Mouse (Mus musculus) left cerebral cortex, adult 9 months (tissue): Measurements from ENCODE around the gene Mybpc3.

Experiments
- DNase-seq, 2 experiments: peaks; one replicate each; pipeline ENCODE4 v3.0.0; 2022; ENCODE audit warnings: low spot score in 2 of 2

Mybpc3 gene

DNA sequence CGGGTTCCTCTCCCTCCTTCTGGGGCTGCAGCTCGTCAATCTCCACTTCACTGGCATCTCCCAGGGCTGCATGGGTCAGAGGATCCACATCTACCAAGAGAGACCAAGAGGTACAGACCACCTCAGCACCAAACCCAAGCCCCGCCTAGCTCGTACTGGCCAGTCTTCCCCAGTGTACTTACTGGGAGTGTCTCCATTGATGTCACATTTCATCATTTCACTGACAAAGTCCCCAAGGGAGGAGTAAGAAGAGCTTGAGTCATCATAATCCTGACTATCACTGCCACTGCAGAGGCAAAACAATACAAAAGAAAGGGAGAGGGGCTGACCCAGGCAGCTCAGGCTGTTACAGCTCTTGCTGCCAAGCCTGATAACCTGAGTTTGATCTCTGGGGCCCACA lies 49.7 kb downstream of the Mybpc3 start:
- no peak for DNase-seq

DNA sequence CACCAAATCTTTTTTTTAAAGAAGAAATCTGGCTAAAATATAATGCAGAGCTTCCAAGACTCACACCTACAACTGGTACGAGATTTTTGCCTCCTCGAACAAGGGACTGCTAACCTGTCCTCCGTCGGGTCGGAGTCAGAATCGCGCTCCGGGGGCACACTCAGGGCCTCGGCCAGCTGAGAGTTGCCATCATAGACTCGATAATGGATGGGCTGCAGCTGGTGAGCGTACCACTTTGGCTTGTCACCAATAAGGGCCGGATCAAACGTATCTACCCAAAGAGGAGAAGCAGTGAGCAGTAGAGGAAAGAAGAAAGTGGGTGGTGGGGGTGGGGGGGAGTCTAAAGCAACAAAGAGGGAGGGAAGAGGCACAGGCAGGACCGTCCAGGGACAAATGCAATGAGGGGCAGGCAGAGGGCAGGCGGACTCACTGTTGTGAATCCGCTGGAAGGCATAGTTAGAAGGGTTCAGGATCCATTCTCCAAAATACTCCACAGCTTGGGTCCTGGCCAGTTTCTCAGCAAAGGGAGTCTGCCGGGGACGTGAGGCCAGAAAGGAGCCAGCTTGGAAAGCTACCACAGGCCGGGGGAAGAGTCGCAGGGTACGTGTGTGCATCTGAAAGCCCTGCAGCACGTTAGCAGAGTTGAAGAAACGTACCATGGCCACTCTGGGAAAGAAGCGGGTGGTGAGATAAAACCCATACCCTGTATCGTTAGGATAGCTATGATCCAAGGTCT lies 51.8 kb downstream of the Mybpc3 start:
- no peak for DNase-seq

- no peak for DNase-seq
Measured at GRCm38 (mm10) chr2:91175490-91175889, 57.5 kb downstream of the Mybpc3 start.

GRCm38 (mm10) chr2:91176234-91176633 lies 58.3 kb downstream of the Mybpc3 start:
- no peak for DNase-seq

DNA sequence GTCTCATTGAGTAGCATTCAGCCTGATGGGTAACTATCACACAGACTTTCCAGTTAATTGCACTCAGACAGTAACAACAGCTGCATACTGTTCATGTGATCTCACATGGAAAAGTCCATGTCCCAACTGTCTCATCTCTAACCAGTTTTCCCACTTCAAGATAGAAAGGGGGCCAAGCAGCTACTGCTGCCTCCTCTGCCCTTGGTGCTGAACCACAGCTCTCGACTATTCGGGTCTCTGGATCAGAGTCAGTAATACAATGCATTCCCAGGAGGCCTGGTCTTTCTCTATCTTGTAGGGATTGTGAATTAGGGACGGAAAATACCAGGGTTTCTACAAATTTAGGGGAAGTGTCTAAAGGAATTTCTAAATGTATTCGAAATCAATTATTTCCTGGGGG lies 61.9 kb downstream of the Mybpc3 start:
- no peak for DNase-seq

DNA sequence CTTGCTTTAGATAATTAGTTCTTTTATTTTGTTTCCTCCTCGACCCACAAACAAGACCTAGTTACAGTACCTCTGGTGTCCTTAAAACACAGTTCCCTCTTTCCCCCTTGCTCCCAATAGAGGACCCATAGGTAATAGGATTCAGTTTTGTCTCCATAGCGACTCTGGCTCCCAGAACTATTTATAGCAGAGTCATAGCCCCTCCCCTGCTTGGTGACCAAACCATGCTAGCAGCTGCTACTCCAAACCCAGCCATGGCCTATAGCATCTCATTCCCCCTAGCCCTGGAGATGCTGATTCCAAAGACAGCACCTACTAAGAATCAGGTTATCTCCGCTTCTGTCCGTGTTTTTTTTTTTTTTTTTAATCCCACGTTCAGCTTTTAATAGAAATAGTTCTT lies 62.8 kb downstream of the Mybpc3 start:
- no peak for DNase-seq

DNA sequence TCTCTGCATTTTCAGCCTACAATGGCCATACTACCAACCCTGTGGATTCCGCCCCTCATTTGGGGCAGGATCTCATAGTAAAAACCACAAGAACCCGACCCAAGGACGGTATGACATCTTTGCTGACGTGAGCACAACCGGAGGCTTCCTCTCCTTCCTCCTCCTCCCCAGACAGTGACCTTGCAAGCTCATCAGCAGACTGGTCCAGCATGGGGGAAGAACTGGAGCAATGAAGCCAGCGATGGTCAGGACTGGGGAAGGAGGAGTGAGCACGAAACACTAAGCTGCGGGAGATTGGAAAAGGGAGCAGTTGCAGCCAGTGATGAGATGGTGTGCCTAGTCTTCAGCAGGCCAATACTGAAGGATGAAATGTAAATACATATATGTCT lies 64.1 kb downstream of the Mybpc3 start:
- peak in 1 of 2 experiments; percentile 52 for DNase-seq

GRCm38 (mm10) chr2:91182405-91183147 lies 64.6 kb downstream of the Mybpc3 start:
- DNase-seq: peak in 1 of 2 experiments; percentile 85

DNA sequence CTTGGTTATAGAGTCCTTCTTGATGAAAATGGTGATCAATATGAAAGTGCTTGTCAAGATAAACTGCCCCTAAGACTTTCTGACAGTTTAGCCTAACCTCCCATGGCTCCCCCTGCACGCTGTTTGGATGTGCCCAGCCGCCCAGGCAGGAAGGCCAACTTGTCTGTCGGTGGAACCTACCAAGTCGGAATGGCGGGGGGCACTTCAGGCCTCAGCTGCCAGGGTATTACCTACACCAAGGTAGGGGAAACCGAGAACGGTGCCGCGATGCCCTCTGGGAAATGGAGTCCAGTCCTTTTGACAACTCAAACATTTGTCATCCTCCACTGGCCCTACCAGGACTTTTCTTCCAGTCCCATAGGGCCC lies 65.2 kb downstream of the Mybpc3 start:
- DNase-seq: peak; percentile 89 to 98

GRCm38 (mm10) chr2:91183711-91184405 lies 65.9 kb downstream of the Mybpc3 start, which contains the start of gene Madd:
TSS of gene Madd (minus strand) at chr2:91183837.
- peak in 1 of 2 experiments; percentile 42 for DNase-seq
